In genomic region chr10:57531616-57532217, GRCm38 (mm10) we compare ENCODE assay signal across 8 mouse cellular contexts. TPM values are rescaled to one million over a fixed set of nuclear protein-coding genes. Genes with fewer than 3 reads are reported as not detected.
DNase-seq lines count a peak whose midpoint lies in the region; ATAC-seq and TF ChIP-seq lines count a peak whose summit lies in the region.

No protein-coding gene starts in this region.

- no peak for DNase-seq in kidney, postnatal 36 days
- peak; percentile 28 for DNase-seq in Muller cell, postnatal 12 days (ENCODE audit: inconsistent ontology term)
- no peak for DNase-seq in forebrain, postnatal 0 days
- no peak for DNase-seq in adrenal gland, postnatal 25 days
- no peak for DNase-seq in cerebellum, postnatal 36 days
- DNase-seq in thymus, postnatal 10 days (ENCODE audit: low spot score in 2 of 2), result no peak

- WGBS in kidney, embryonic 14.5 days, result 4% methylated on average over 28 of the region's 28 CpGs
- WGBS in forebrain, postnatal 0 days, result 2% methylated on average over 28 of the region's 28 CpGs
- 3% methylated on average over 28 of the region's 28 CpGs for WGBS in midbrain, embryonic 12.5 days

- H3K4me3 ChIP-seq in kidney, embryonic 14.5 days (ENCODE audit: low read length), result peak overlapping the region; percentile 94
- peak overlapping the region; percentile 95 for H3K4me3 ChIP-seq in forebrain, postnatal 0 days (ENCODE audit: low read depth, low read length)
- H3K4me3 ChIP-seq in midbrain, embryonic 12.5 days, result peak overlapping the region; percentile 95

- peak overlapping the region; percentile 51 for H3K4me2 ChIP-seq in kidney, embryonic 14.5 days (replicated peaks; ENCODE audit: low read depth, low read length)
- H3K4me2 ChIP-seq in forebrain, postnatal 0 days (ENCODE audit: low read depth), result peak overlapping the region; percentile 70
- peak overlapping the region; percentile 77 for H3K4me2 ChIP-seq in midbrain, embryonic 12.5 days (replicated peaks)

- no peaks in the 10 kb centered on the region for H3K9me3 ChIP-seq in kidney, embryonic 14.5 days (ENCODE audit: control insufficient read depth, low read length)
- H3K9me3 ChIP-seq in forebrain, postnatal 0 days (ENCODE audit: low read length), result no peaks in the 10 kb centered on the region
- H3K9me3 ChIP-seq in midbrain, embryonic 12.5 days, result no peaks in the 10 kb centered on the region

- H3K4me1 ChIP-seq in kidney, embryonic 14.5 days (ENCODE audit: control insufficient read depth, insufficient read depth, low read length), result peaks cover 3% of the 10 kb centered on the region; the same call in 1 of the 2 replicates
- H3K4me1 ChIP-seq in forebrain, postnatal 0 days (ENCODE audit: insufficient read depth), result peaks cover 15% of the 10 kb centered on the region; the same call in 1 of the 2 replicates
- peaks cover 25% of the 10 kb centered on the region for H3K4me1 ChIP-seq in midbrain, embryonic 12.5 days

- no peaks in the 10 kb centered on the region for H3K27me3 ChIP-seq in kidney, embryonic 14.5 days (ENCODE audit: control insufficient read depth, insufficient read depth, low read length)
- H3K27me3 ChIP-seq in forebrain, postnatal 0 days (ENCODE audit: insufficient read depth, low read length), result no peaks in the 10 kb centered on the region
- no peaks in the 10 kb centered on the region for H3K27me3 ChIP-seq in midbrain, embryonic 12.5 days

- peak overlapping the region; percentile 88 for H3K9ac ChIP-seq in kidney, embryonic 14.5 days (ENCODE audit: low read depth, low read length)
- H3K9ac ChIP-seq in forebrain, postnatal 0 days, result peak overlapping the region; percentile 97
- peak overlapping the region; percentile 90 for H3K9ac ChIP-seq in midbrain, embryonic 12.5 days (replicated peaks)

- no peak for ATAC-seq in kidney, embryonic 14.5 days (ENCODE audit: low FRiP score, low TSS enrichment)
- ATAC-seq in forebrain, postnatal 0 days, result no peak; the same call in 1 of the 2 replicates
- ATAC-seq in midbrain, embryonic 12.5 days (ENCODE audit: low FRiP score, low read depth), result no peak

- TF ChIP-seq CTCF in forebrain, postnatal 0 days (IDR thresholded peaks at IDR 0.05; ENCODE audit: low read depth), result no peak

- peak overlapping the region; percentile 89 for H3K27ac ChIP-seq in kidney, embryonic 14.5 days (ENCODE audit: low read depth, low read length)
- peak overlapping the region; percentile 99 for H3K27ac ChIP-seq in forebrain, postnatal 0 days (ENCODE audit: low read depth, low read length)
- peak overlapping the region; percentile 95 for H3K27ac ChIP-seq in midbrain, embryonic 12.5 days (replicated peaks)

- H3K36me3 ChIP-seq in kidney, embryonic 14.5 days (ENCODE audit: control insufficient read depth, insufficient read depth, low read length), result peaks cover 7% of the 10 kb centered on the region
- peaks cover 6% of the 10 kb centered on the region; the same call in 1 of the 2 replicates for H3K36me3 ChIP-seq in forebrain, postnatal 0 days (ENCODE audit: insufficient read depth)
- H3K36me3 ChIP-seq in midbrain, embryonic 12.5 days, result peaks cover 9% of the 10 kb centered on the region

RNA-seq across cellular contexts. Expression of gene Serinc1, which starts 0.6 kb away (rescaled TPM):
- 124 and 154 TPM in 2 replicates for polyA plus RNA-seq in kidney, embryonic 14.5 days (2014; fragmentation: Nextera tagmentation; extraction: Ambion mirVana)
- 421 and 468 TPM in 2 replicates for total RNA-seq in forebrain, postnatal 0 days (2014; rRNA removed)
- polyA plus RNA-seq in forebrain, postnatal 0 days (2015; fragmentation: Nextera tagmentation; extraction: Ambion mirVana), result 409 and 477 TPM in 2 replicates
- 252 and 261 TPM in 2 replicates for polyA plus RNA-seq in midbrain, embryonic 12.5 days (2016; fragmentation: Nextera tagmentation; extraction: Ambion mirVana)
- 257 and 342 TPM in 2 replicates for total RNA-seq in adrenal gland, postnatal 25 days (2021)

RNA-seq across cellular contexts. Expression of gene Hsf2, which starts 45.5 kb away (rescaled TPM):
- 35.0 and 42.8 TPM in 2 replicates for polyA plus RNA-seq in kidney, embryonic 14.5 days (2014; fragmentation: Nextera tagmentation; extraction: Ambion mirVana)
- 48.0 and 57.7 TPM in 2 replicates for total RNA-seq in forebrain, postnatal 0 days (2014; rRNA removed)
- 44.6 and 47.9 TPM in 2 replicates for polyA plus RNA-seq in forebrain, postnatal 0 days (2015; fragmentation: Nextera tagmentation; extraction: Ambion mirVana)
- 94.3 and 101 TPM in 2 replicates for polyA plus RNA-seq in midbrain, embryonic 12.5 days (2016; fragmentation: Nextera tagmentation; extraction: Ambion mirVana)
- total RNA-seq in adrenal gland, postnatal 25 days (2021), result 17.2 and 20.0 TPM in 2 replicates
